Mouse (Mus musculus) spleen, postnatal 10 days (tissue): ENCODE measurements around the gene Ski.

Experiments used
- DNase-seq, 2 experiments: peaks; one replicate each; pipeline ENCODE4 v3.0.0; 2021 to 2022; ENCODE audit warnings: low spot score in 2 of 2

Ski gene

DNA sequence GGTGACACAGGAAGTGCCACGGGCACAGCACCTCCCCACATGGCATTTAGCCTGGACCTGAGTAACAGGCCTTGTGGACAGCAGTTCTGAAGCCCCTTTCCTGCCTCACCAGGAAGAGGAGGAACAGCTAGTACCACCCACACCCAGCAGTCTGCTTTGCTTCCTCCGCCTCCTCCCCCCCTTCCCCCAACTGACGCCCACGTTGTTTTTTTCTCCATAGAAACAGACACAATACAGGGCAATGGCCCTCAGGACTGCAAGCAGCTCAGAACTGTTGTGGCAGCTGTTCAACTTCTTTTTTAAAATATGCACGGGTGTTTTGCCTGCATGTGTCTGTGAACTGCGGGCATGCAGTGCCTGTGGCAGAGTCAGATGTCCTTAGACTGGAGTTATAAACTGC lies 44.1 kb downstream of the Ski start:
- peak in 1 of 2 experiments; percentile 59 for DNase-seq

- DNase-seq: no peak
Measured at GRCm38 (mm10) chr4:155176210-155176609, 46.2 kb downstream of the Ski start.

GRCm38 (mm10) chr4:155173822-155174785 lies 48.3 kb downstream of the Ski start:
- no peak for DNase-seq

- peak in 1 of 2 experiments; percentile 59 for DNase-seq
Measured at GRCm38 (mm10) chr4:155172909-155173821, 49.2 kb downstream of the Ski start.

- DNase-seq: no peak
Measured at GRCm38 (mm10) chr4:155171961-155172533, 50.3 kb downstream of the Ski start.

GRCm38 (mm10) chr4:155170614-155171212 lies 51.7 kb downstream of the Ski start:
- no peak for DNase-seq

DNA sequence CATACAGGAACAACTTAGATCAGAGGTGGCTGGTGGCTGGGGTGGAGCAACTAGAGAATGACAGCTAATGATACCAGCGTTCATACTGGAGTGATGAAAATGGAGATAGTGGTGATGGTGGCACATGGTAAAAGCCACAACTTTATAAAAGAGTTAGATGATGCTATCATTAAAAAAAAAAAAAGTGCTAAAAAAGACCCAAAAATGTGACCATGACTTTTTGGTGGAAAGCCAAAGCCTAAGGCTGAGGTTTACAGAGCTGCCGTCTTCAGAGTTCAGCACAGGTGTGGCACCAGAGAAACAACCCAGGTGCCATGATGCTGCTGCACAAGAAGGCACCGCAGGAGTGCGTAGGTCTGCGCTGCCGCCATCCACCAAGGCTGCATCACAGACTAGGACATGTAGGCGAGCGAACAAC lies 53.5 kb downstream of the Ski start:
- no peak for DNase-seq

DNA sequence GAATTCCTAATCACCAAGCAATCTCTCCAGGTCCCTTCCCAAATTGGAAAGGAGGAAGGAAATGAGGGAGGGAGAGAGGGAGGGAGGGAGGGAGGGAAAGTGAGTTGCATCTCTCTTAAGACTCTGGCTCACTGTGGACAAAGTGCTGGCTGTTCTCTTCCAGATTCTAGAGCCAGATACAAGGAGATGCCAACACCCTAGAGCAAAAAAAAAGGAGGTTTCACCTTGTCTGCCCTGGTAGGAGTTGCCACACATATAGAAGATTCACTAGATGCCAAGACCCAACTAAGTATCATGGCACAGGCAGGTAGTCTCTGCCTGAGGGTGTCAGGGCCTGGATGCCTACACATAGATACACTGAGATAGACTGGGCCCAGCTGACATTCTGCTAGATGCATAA lies 56.5 kb downstream of the Ski start:
- no peak for DNase-seq

DNA sequence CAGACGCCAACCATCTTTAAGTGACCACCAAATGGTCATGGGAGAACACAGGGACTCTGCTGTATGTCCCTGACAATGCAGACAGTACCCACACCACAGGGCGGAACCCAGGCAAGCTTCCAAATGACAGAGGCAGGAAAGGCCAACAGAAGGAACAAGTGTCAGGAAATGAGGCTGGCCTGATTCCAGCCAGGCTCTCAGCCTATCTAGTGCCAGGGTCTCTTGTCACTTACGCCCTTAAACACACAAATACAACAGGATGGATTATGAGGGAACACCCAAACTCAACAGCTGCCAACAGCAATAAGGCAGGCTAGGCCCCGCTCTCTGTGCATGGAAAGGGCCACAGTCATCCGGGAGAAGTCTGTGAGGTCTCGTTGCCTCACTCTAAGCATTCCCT lies 57.8 kb downstream of the Ski start:
- DNase-seq: peak in 1 of 2 experiments; percentile 42

DNA sequence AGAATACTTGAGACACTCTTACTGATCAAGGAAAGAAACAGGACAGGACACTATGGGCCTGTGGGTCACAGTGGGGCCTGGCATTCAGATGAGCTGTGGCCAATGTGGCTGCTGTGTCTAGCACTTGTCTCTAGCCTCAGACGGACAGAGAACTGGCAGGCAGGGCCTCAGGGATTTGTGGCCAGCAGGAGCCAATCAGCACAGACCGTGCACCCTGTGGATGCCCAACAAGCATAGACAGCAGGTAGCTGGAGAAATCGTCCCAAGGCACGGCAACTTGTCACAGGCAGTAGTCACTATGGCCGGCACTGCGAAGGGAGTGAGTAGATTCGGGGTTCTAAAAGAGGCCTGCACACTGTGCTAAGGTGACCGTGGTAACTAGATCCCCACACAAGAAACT lies 58.7 kb downstream of the Ski start:
- no peak for DNase-seq

GRCm38 (mm10) chr4:155163320-155163651 lies 59.1 kb downstream of the Ski start:
- DNase-seq: no peak

DNA sequence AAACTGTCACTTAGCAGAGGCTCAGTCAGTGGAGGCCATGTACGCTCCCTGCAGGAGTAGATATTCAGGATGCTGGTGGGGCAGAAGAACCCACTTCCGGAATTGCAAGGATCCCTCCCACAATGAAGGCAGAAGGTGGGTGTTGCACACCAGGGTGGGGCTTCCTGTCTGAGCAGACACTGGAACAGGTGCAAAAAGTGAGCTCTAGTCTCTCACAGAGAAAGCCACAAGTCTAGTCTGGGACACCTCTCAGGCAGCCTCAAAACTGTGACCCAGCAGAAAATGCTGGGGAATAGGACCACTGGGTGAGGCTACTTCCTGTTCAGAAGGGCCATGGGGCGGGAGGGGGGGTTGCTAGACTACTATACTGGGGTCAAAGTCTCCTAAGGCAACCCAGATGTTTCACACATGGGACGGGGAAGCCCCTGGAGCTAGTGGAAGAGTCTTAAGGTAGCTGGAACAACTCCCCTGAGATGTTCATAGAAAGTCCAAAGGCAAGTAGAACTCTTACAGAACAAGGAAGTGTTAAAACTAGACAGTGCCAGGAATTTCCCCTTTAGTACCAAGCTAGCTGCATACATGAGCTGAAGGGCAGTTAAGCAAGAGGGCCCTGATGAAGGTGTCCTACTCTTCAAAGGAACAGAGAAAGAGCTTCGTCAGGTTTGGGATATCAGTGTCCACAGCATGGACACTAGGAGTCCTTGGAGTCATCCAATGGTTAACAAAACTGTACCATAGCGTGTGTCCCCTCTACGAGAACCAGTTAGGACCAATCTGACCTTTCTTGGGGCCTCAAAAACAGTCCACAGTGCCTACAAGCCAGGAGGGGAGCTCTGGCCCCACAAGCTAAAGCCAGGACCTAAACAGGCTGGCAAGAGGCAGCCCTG lies 59.7 kb downstream of the Ski start:
- DNase-seq: peak; percentile 26 to 61

- DNase-seq: no peak
Measured at GRCm38 (mm10) chr4:155158543-155158917, 63.9 kb downstream of the Ski start.

DNA sequence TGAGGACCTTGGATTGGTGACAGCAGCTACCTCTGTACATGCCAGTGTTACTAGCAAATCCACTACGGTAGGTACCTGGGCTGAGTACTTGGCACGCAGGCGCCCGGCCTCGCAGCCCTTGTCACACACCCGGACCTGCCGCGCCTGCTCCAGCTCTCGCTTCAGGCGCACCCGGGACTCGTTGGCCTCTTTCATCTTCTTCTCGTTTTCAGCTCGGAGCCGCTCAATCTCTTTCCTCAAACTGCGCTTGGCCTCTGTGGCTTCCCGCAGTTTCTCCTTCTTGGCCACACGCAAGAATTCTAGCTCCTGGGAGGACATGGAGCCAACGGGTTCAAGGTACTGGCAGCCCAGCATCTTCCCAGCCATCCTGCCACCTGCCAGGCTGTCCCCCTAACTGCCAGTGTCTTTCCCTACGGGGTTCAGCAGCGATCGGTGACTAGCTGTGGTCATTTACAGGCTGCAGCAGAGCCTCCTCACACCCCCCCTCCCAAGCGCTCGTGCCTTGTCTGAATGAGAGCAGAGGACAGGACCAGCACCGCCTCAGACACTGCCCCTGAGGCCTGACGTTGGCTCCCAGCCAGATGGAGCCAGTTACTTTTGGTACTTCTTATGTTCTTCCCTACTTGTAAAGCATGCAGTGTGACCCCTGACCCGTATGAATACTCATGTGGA lies 64.4 kb downstream of the Ski start:
- no peak for DNase-seq

- no peak for DNase-seq
Measured at GRCm38 (mm10) chr4:155156734-155157133, 65.7 kb downstream of the Ski start.

GRCm38 (mm10) chr4:155154986-155155385 lies 67.4 kb downstream of the Ski start:
- no peak for DNase-seq

DNA sequence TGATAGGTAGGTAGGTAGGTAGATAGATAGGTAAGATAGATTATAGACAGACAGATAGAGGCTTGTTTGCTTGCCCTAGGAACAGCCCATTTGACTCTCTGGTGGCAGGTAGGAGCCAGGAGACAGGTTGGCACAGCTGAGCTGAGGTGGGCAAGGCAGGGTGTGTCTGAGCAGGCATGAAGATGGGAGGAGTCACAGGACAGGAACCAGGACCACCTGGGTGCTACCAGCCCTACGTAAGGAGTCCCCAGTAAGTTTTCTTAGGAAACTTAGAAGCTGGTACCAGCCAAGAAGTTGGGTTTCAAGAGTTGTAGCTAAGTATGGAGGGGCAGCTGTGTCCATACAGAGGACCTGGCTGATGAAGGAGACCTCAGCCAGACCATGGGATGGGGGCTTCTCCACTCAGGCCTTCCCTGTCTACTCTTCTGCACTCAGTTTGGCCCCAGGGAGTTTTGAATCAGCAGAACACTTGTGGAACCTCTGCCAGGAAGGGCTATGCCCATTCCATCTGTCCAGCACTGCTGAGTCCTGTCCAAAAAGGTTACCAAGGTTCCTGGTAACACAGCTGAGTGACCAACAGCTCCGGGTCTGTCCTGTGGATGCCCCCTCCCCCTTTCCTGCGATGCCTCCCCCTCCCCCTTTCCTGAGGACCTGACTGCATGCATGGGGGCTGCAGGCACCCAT lies 68.9 kb downstream of the Ski start:
- DNase-seq: no peak

- DNase-seq: no peak
Measured at GRCm38 (mm10) chr4:155152476-155152875, 69.9 kb downstream of the Ski start.

GRCm38 (mm10) chr4:155151845-155152244 lies 70.5 kb downstream of the Ski start:
- no peak for DNase-seq
